Mouse (Mus musculus) lung, postnatal 14 days (tissue): Measurements from ENCODE around the gene Faah.

Source experiments
- DNase-seq: peaks from one replicate; pipeline ENCODE4 v3.0.0; 2021

Gene Faah

DNA sequence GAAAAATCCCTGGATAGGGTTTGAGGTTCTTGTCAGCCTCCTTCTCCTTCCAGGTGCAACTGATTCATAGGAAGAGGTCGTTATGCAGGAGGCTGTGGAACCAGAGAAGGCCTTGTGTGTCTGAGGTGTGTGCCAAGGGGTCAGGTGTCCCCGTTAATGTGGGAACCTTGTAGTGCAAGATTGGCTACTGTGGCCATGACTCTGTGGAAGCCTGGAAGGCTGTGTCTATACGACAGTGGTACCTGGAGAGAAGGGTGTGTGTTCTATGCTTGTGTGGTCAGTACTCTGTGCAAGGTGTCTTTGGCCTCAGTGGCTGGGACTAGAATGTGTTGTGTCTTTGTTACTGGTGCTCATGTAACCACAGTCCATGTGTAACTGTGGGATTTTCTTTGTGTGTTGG, 77.0 kb downstream of the Faah start:
- no peak for DNase-seq

DNA sequence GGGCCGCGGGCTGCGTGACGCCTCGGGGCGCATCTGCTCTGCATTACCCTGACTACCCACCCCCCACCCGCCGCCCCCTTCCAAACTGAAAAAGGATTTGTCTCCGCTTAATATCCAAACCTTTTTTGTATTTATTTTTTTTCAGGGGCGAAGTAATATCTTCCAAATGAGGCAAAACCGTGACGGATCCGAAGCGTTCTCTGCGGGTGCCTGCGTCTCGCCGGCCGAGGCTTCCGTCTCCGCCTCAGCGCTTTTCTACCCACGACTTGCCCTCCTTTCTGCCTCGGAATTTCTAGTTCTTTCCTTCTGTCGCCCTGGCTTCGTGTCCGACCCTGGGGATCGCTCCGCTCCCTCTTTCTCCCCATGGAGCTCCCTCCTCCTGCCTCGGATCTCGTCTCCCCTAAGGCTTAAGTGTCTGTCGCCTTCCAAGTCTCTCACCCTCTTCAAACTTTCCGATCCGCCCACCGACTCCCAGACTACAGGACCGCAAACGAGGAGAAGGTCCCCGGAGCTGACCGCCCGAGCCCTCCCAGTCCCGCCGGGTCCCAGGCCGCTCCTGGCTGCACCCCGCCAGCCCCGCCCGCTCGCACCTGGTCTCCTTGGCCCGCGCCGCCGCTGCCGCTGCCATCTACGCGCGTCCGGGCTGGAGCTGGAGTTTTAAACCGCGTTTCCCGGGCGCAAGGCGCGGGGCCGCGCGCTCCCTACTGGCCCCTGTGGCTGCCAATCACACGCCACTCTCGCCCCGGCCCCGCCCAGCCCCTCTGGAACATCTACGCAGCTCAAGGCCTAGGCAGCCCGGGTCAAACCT, 78.2 kb downstream of the Faah start, which contains the start of gene Dmbx1:
Gene Dmbx1 (minus strand): TSS at position 632 of the 808 bp plus-strand sequence.
- DNase-seq, result peak; percentile 26

DNA sequence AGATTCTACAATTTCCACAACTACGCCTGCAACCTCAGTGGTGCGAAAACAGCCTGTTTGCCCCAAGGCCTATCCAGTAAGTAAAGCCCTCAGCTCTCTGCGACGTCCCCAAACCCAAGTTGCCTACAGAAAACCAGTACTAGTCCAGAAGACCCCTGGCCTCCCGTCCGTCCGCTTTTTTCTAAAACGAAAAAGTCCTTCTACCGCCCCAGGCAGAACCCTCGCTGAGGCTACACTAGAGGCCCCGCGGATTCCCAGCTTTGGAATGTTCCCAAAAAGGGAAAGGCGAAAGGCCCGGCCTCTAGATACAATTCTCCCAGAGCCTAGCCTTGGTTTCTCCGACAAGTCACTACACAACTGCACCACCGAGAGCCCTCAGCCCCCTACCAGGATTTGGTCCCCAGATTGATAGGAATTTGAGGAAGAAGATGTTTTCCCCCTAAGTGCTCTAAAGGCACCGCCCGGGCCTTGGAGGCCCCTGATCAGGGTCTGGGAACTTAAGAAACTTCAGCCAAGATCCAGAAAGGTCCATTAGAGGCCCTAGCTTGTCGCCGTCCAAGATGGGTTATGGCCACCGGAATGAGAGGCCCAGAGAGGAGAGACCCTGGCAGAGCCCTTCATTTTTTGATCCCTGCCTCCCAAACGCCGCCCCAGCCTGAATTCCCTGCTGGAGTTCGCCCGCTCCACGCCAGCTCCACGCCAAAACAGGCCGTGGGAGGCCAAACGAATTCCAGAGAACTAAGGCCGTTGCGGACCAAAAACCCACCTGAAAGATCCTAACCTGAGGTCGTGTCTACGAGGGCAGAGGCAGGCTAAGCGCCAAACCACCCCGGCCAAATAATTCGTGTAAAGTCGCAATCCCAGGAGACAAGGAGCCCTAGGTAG, 79.2 kb downstream of the Faah start:
- peak; percentile 18 for DNase-seq

DNA sequence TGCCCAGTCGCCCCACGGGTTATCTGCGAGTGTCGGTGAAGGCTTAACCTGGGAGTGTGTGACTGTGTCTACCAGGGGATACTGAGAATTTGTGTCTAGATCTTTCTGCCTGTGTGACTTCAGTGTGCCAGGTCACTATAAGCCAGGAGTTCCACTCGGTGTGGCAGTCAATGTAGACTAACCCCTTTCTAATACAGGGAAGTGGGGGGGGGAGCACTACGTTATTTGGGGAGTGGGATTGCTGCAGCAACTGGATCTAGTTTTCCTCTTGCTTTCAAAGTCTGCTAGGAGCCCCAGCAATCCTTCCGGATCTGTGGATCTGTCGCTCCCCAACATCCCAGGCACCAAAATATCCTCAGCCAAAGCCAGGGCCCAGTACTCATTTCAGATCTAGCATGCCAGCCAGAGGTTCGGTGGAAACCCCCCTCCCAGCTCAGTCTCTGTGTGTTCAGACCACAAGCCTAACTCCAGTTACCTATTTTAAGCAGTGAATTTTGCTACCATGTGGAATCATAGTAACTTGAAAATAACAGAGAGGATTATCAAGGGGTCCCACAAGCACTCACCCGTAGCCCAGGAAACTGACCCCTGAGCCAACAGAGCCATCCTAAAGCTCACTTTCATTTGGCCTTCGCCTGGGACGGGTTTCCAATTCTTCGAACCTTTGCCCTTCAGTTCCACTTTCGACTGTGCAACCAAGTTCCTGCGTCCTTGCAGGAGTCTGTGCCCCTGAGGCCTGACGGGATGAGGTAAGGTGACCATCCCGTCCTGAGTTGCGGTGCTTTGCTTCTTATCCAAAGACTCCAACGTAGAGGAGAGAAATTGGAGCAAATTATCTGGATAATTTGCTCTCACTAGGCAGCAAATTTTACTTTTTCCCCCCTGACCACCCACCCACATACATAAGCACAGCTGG, 80.4 kb downstream of the Faah start:
- no peak for DNase-seq

DNA sequence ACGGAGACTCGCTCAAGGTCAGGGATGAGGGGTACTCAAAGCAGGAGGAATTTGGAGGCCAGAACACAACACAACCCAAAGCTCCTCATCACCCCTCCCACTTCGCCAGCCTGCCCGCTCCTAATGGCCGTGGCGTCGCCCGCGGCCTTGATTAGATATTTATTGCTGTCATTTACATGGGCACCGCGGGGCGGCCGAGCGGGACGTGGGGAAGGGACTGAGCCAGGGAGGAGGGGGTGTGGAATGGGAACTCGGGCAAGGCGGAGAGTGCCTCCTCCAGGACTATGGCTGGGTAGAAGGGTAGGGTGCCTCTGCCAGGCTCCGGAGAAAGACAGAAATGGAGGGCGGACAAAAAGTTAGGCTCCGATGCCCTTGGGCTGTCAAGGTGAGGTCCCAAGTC, 81.1 kb downstream of the Faah start:
- DNase-seq, result no peak

DNA sequence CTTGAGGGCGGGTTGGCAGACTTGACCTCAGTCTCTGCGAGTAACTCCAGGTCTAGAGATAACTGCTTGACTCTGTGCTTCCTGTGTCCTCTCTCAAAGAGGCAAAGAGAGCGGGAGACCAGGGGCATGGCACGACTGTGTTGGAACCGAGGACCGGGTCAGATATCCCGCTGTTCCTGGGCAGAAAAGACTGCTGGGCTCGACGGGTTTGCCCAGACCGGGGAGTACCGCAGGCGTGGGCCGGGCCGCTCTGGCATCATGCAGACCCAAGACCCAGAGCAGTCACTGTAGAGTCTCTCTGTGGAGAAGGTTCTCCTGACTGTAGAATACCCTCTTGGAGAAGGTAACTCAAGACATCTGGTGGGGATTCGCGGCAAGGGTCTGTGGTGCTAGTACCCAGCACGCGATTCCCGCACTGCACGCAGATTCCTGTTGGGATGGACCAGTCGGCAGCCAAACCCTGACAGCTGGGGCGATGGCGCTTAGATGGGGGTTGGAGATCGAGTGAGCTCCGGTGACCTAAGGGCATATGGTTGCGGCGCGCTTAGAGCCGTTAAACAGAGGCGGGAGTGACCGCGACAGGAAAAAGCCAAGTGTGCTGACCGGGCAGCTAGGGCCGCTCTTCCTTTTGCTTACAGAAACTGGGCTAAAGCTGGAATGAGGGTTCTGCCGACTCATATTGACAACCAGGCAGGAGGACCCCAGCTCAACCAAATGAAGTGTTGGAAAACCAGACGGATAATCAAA, 81.7 kb downstream of the Faah start:
- DNase-seq, result no peak

DNA sequence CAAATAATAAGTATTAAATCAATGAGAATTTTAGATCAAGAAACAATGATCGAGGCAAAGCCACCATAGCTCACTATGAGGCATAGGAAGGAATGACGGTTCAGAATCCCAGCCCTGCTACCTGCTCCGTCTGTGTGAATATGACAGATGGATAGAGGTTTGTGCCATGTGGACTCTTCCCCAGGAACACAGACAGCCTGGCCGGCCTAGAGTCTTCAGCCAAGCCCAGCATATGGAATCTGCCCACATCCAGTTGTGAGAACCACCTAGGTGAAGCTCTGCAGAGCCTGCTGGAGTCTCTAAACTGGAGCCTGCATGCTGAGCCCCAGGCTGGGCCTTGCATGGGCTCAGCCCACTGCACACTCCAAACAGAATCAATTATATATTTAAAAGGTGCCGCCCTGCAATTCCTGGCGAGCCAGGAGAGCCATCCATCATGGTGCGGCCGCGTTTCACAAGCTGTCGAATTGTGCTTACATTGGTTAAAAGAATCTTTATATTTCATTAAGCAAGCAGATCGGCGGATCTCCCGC, 86.1 kb downstream of the Faah start:
- no peak for DNase-seq

DNA sequence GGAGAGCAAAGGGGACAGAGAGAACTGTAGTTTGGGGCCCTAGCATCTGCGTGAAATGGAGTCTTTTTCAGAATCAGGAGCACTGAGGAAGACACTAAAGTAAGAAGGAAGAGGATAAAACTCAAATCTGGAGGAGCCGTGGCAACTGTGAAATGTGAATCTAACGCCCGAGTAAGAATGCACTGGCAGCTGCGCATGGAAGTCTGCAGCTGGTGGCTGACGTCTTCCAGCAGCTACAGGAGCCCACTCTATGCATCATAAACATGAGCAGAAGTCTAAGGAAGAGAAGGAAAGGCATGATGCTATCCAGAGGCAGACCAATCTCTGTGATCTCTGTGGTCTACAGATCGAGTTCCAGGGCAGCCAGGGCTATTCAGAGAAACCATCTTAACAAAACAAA, 90.1 kb downstream of the Faah start:
- no peak for DNase-seq

DNA sequence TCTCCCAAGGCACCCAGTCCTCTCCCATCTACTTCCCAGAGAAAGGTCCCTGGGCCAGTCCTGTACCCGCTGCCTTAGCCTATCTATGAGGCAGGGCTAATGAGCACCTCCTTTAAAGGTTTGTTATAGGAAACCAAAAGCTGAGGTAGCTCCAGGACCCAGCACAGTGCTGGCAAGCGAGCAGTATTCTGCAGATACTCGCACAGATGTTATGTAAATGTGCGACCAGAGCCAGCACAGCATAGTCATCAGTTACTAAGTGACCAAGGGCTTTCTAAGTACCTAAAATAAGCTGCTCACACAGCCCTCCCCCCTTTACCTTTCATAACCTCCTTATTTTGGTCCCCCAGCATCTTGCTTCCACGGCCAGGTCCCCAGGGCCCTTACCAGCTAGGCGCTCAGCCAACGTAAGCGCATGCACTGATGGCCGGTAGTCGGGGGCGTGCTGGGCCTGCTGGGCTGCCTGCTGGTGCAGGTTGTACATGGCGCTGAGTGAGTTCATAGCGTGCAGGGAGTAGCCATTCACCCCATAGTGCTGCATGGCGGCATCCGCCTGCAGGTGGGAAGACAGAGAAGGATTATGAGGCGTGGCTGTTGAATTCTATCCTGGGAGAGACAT, 94.4 kb downstream of the Faah start:
- no peak for DNase-seq

DNA sequence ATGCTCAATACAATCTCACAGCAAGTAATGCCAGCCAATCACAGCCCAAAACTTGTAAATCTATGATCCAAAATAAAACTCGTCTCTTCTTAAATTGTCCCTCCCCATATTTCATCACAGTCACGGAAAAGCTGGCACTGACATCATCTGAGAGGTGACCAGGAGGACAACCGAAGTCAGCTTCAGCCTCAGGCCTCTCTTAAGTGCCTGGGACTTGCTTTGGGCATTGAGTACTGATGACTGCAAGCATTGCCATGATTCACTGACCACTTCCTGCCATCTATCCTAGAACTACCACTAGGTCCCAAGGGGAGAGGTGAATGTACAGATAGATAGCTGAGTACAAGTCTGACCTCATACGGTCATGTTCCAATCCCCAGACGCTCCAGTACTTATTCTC, 95.0 kb downstream of the Faah start:
- no peak for DNase-seq

DNA sequence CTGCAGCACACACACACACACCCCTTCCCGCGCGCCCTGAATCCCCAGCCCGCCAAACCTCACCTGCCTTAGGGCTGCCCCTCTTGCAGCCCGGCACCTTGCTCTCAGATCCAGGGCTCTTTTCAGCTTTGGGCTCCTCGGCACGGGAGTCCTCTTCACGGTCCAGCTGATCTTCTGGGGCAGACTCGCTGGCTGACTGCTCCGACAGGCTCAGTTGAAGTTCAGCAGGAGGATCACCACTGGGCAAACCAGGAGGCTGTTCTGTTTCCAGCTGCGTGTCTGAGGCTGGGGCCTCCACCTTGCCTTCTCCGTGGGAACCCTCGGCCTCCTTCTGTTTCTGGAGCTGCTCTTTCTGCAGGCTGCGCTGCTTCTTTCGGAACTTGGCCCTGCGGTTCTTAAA, 97.8 kb downstream of the Faah start:
- no peak for DNase-seq
